Mouse (Mus musculus): ENCODE data around the gene Adam6a. TPM values are rescaled to one million over a fixed set of nuclear protein-coding genes. Genes with fewer than 3 reads are reported as not detected.
"Not testable (repeated sequence)": the region's sequence is repeated elsewhere in the genome, so short reads cannot be mapped to it uniquely, and the experiment has no call there.

The Adam6a gene
- polyA plus RNA-seq (2015; fragmentation: Nextera tagmentation; extraction: Ambion mirVana) = not detected in 2 replicates

GRCm38 (mm10) chr12:113543608-113544007 is at the start of gene Adam6a:
Gene Adam6a, plus strand, starts transcription at chr12:113543908.
- ATAC-seq; H3K27ac ChIP-seq (ENCODE audit: low read length); H3K9me3 ChIP-seq (ENCODE audit: control insufficient read depth, low read length); H3K4me2 ChIP-seq (ENCODE audit: low read length); H3K4me3 ChIP-seq (replicated peaks; ENCODE audit: low read length); H3K9ac ChIP-seq (replicated peaks; ENCODE audit: low read depth, low read length); H3K27me3 ChIP-seq (replicated peaks; ENCODE audit: control insufficient read depth, insufficient read depth, low read length); H3K4me1 ChIP-seq (replicated peaks; ENCODE audit: control insufficient read depth, insufficient read depth, low read length); H3K36me3 ChIP-seq (ENCODE audit: control insufficient read depth, insufficient read depth): not testable (repeated sequence)
- 100% methylated on average over 1 of the region's 1 CpGs for WGBS

GRCm38 (mm10) chr12:113525901-113526300 is 17.8 kb upstream of the Adam6a start:
- no peak overlapping the region for H3K9ac ChIP-seq (replicated peaks; ENCODE audit: low read depth, low read length)
- no peak overlapping the region for H3K27ac ChIP-seq (ENCODE audit: low read length)
- WGBS = 68% methylated on average over 2 of the region's 2 CpGs
- H3K36me3 ChIP-seq (ENCODE audit: control insufficient read depth, insufficient read depth) = no peaks in the 10 kb centered on the region
- H3K27me3 ChIP-seq (replicated peaks; ENCODE audit: control insufficient read depth, insufficient read depth, low read length) = no peaks in the 10 kb centered on the region
- ATAC-seq = no peak
- H3K9me3 ChIP-seq (ENCODE audit: control insufficient read depth, low read length) = no peaks in the 10 kb centered on the region
- H3K4me2 ChIP-seq (ENCODE audit: low read length) = no peak overlapping the region
- H3K4me1 ChIP-seq (replicated peaks; ENCODE audit: control insufficient read depth, insufficient read depth, low read length) = no peaks in the 10 kb centered on the region
- H3K4me3 ChIP-seq (replicated peaks; ENCODE audit: low read length) = no peak overlapping the region

GRCm38 (mm10) chr12:113578241-113578640 is 34.5 kb downstream of the Adam6a start:
- H3K27me3 ChIP-seq (replicated peaks; ENCODE audit: control insufficient read depth, insufficient read depth, low read length) = no peaks in the 10 kb centered on the region
- H3K4me2 ChIP-seq (ENCODE audit: low read length) = no peak overlapping the region
- H3K4me1 ChIP-seq (replicated peaks; ENCODE audit: control insufficient read depth, insufficient read depth, low read length) = no peaks in the 10 kb centered on the region
- no peaks in the 10 kb centered on the region for H3K36me3 ChIP-seq (ENCODE audit: control insufficient read depth, insufficient read depth)
- H3K4me3 ChIP-seq (replicated peaks; ENCODE audit: low read length) = no peak overlapping the region
- H3K9me3 ChIP-seq (ENCODE audit: control insufficient read depth, low read length) = peaks cover 9% of the 10 kb centered on the region
- WGBS = 56% methylated on average over 6 of the region's 6 CpGs
- no peak overlapping the region for H3K9ac ChIP-seq (replicated peaks; ENCODE audit: low read depth, low read length)
- ATAC-seq = no peak
- no peak overlapping the region for H3K27ac ChIP-seq (ENCODE audit: low read length)

- no peaks in the 10 kb centered on the region for H3K4me1 ChIP-seq (replicated peaks; ENCODE audit: control insufficient read depth, insufficient read depth, low read length)
- WGBS = 70% methylated on average over 1 of the region's 1 CpGs
- H3K9ac ChIP-seq (replicated peaks; ENCODE audit: low read depth, low read length) = no peak overlapping the region
- H3K4me3 ChIP-seq (replicated peaks; ENCODE audit: low read length) = no peak overlapping the region
- ATAC-seq = no peak
- no peaks in the 10 kb centered on the region for H3K27me3 ChIP-seq (replicated peaks; ENCODE audit: control insufficient read depth, insufficient read depth, low read length)
- H3K4me2 ChIP-seq (ENCODE audit: low read length) = no peak overlapping the region
- H3K36me3 ChIP-seq (ENCODE audit: control insufficient read depth, insufficient read depth) = no peaks in the 10 kb centered on the region
- no peak overlapping the region for H3K27ac ChIP-seq (ENCODE audit: low read length)
- H3K9me3 ChIP-seq (ENCODE audit: control insufficient read depth, low read length) = 0 out of 2 replicates have a peak, but pooled peaks cover under 1% of the 10 kb centered on the region
Measured at GRCm38 (mm10) chr12:113588001-113588400, 44.3 kb downstream of the Adam6a start.

Other genes with a start within 250 kb of the Adam6a start
- gene Adam6b, start 54.4 kb upstream of the Adam6a start, polyA plus RNA-seq (2015; fragmentation: Nextera tagmentation; extraction: Ambion mirVana) = not detected in 2 replicates